Mouse (Mus musculus): Measurements from ENCODE around the gene Gpr37l1. TPM values are rescaled to one million over a fixed set of nuclear protein-coding genes. Genes with fewer than 3 reads are reported as not detected.

Gpr37l1 gene
- total and polyA plus RNA-seq, 3 experiments = 0.97 to 2.3 (median 0.98) TPM

DNA sequence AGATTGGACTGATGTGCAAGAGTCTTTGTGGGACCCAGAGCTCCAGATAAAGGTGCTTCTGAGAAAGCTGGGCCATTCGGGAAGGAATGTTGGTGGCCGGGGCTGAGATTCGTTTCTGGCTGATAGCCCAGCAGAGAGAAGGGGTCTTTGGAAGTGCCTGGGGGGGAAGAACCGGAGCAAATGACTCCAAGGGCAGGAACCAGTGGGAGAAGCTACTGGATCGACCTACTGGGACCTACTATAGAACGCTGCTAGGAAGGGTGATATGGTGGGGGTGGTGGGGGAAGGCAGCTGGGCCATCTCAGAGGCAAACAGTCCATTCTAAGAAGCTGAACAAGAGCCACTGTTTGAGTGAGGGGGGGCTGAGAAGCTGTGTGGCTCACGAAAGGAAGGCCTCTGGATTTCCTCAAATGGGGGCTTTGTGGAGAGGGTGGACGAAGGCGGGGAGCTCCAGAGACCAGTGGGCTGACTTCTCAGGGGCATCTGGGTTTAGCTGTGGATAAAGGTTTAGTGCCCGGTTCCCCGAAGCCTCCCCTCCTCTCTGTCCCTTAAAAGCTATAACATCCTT is 7.8 kb downstream of the Gpr37l1 start:
- 75% methylated on average over 11 of the region's 11 CpGs for WGBS
- Histone ChIP-seq H3K27ac (no peak overlapping the region), H3K4me1 (ENCODE audit: control insufficient read depth, insufficient read depth, low read length) (no peaks in the 10 kb centered on the region; the same call in none of the 2 replicates), H3K36me3 (ENCODE audit: control insufficient read depth, insufficient read depth, low read length) (no peaks in the 10 kb centered on the region), H3K9ac (ENCODE audit: low read depth, low read length) (no peak overlapping the region), H3K4me3 (no peak overlapping the region), H3K27me3 (ENCODE audit: control insufficient read depth, insufficient read depth, low read length) (peaks cover 1% of the 10 kb centered on the region), H3K79me2 (replicated peaks; ENCODE audit: control insufficient read depth, insufficient read depth, low read length) (no peaks in the 10 kb centered on the region)
- intact Hi-C loops (cut with DNase I) = no loop called here
- no peak for DNase-seq
- TF ChIP-seq EP300 (IDR thresholded peaks at IDR 0.05; ENCODE audit: insufficient read depth, low read depth, low read length) (no peak), POLR2A (IDR thresholded peaks at IDR 0.05; ENCODE audit: insufficient read depth, low read depth, low read length) (no peak)

- Histone ChIP-seq H3K27ac (no peak overlapping the region), H3K36me3 (ENCODE audit: control insufficient read depth, insufficient read depth, low read length) (no peaks in the 10 kb centered on the region), H3K4me1 (ENCODE audit: control insufficient read depth, insufficient read depth, low read length) (peaks cover 2% of the 10 kb centered on the region), H3K27me3 (ENCODE audit: control insufficient read depth, insufficient read depth, low read length) (no peaks in the 10 kb centered on the region; the same call in 1 of the 2 replicates), H3K9ac (ENCODE audit: low read depth, low read length) (no peak overlapping the region), H3K79me2 (replicated peaks; ENCODE audit: control insufficient read depth, insufficient read depth, low read length) (no peaks in the 10 kb centered on the region), H3K4me3 (no peak overlapping the region)
- intact Hi-C loops (cut with DNase I) = no loop called here
- DNase-seq = no peak
- no peak for TF ChIP-seq CTCF (IDR thresholded peaks at IDR 0.05)
- TF ChIP-seq POLR2A (IDR thresholded peaks at IDR 0.05; ENCODE audit: insufficient read depth, low read depth, low read length) = no peak
- TF ChIP-seq EP300 (IDR thresholded peaks at IDR 0.05; ENCODE audit: insufficient read depth, low read depth, low read length) = no peak
- WGBS = 66% methylated on average over 7 of the region's 7 CpGs
These were observed 8.4 kb downstream of the Gpr37l1 start for GRCm38 (mm10) chr1:135159074-135159473.

GRCm38 (mm10) chr1:135158633-135159032 is 8.8 kb downstream of the Gpr37l1 start:
- Histone ChIP-seq H3K4me1 (ENCODE audit: control insufficient read depth, insufficient read depth, low read length) (peaks cover 4% of the 10 kb centered on the region), H3K4me3 (no peak overlapping the region), H3K9ac (ENCODE audit: low read depth, low read length) (no peak overlapping the region), H3K27ac (no peak overlapping the region), H3K27me3 (ENCODE audit: control insufficient read depth, insufficient read depth, low read length) (no peaks in the 10 kb centered on the region; the same call in 1 of the 2 replicates), H3K79me2 (replicated peaks; ENCODE audit: control insufficient read depth, insufficient read depth, low read length) (no peaks in the 10 kb centered on the region), H3K36me3 (ENCODE audit: control insufficient read depth, insufficient read depth, low read length) (no peaks in the 10 kb centered on the region)
- 57% methylated on average over 5 of the region's 5 CpGs for WGBS
- TF ChIP-seq POLR2A (IDR thresholded peaks at IDR 0.05; ENCODE audit: insufficient read depth, low read depth, low read length) (no peak), CTCF (IDR thresholded peaks at IDR 0.05) (no peak), EP300 (IDR thresholded peaks at IDR 0.05; ENCODE audit: insufficient read depth, low read depth, low read length) (no peak)
- no peak for DNase-seq
- intact Hi-C loops (cut with DNase I) = no loop called here

GRCm38 (mm10) chr1:135156300-135156699 is 11.2 kb downstream of the Gpr37l1 start:
- 70% methylated on average over 6 of the region's 6 CpGs for WGBS
- TF ChIP-seq CTCF (IDR thresholded peaks at IDR 0.05) (no peak), POLR2A (IDR thresholded peaks at IDR 0.05; ENCODE audit: insufficient read depth, low read depth, low read length) (0 out of 2 replicates have a peak, but pooled peaks have one; percentile 23), EP300 (IDR thresholded peaks at IDR 0.05; ENCODE audit: insufficient read depth, low read depth, low read length) (peak; percentile 100)
- no peak overlapping the region for H3K4me3 ChIP-seq
- H3K36me3 ChIP-seq (ENCODE audit: control insufficient read depth, insufficient read depth, low read length) = no peaks in the 10 kb centered on the region
- H3K79me2 ChIP-seq (replicated peaks; ENCODE audit: control insufficient read depth, insufficient read depth, low read length) = no peaks in the 10 kb centered on the region
- H3K27me3 ChIP-seq (ENCODE audit: control insufficient read depth, insufficient read depth, low read length) = no peaks in the 10 kb centered on the region; the same call in 1 of the 2 replicates
- no peak overlapping the region for H3K9ac ChIP-seq (ENCODE audit: low read depth, low read length)
- intact Hi-C loops (cut with DNase I) = no loop called here
- DNase-seq = peak; percentile 65 to 77
- peaks cover 4% of the 10 kb centered on the region for H3K4me1 ChIP-seq (ENCODE audit: control insufficient read depth, insufficient read depth, low read length)
- H3K27ac ChIP-seq = no peak overlapping the region

DNA sequence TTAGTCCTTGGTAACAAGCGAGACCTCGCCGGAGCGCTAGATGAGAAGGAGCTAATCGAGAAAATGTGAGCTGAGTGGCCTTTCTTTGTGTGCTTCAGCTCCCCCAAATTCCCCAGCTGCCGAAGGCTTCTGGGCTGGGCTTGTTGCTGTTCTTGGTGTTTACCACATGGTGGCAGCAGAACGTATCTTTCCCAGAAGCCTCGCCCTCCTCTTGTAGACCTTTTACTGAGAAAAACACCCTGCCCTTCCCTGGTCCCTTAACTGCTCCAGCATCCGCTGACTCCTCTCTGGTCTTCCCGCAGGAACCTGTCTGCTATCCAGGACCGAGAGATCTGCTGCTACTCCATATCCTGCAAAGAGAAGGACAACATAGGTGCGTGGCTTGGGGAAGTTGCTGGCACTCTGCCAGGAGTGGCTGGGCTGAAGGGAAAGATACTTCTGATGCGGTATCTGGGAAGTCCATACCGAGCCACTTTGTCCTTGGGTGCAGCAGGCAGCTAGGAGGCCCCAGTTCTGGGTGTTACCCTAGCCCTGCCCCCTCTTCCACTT is 13.0 kb downstream of the Gpr37l1 start:
- Histone ChIP-seq H3K4me1 (ENCODE audit: control insufficient read depth, insufficient read depth, low read length) (peaks cover 4% of the 10 kb centered on the region), H3K4me3 (no peak overlapping the region), H3K36me3 (ENCODE audit: control insufficient read depth, insufficient read depth, low read length) (no peaks in the 10 kb centered on the region), H3K27me3 (ENCODE audit: control insufficient read depth, insufficient read depth, low read length) (no peaks in the 10 kb centered on the region), H3K27ac (peak overlapping the region; percentile 62), H3K9ac (ENCODE audit: low read depth, low read length) (no peak overlapping the region), H3K79me2 (replicated peaks; ENCODE audit: control insufficient read depth, insufficient read depth, low read length) (no peaks in the 10 kb centered on the region)
- peak; percentile 78 for DNase-seq
- intact Hi-C loops (cut with DNase I) = loop anchor here (1.0 to 2.0 kb wide), 2 partner anchors 105 to 214 kb away; no protein-coding TSS in a partner anchor
- WGBS = 6% methylated on average over 14 of the region's 14 CpGs
- TF ChIP-seq CTCF (IDR thresholded peaks at IDR 0.05) (peak; percentile 97), POLR2A (IDR thresholded peaks at IDR 0.05; ENCODE audit: insufficient read depth, low read depth, low read length) (peak; percentile 32; the same call in 1 of the 2 replicates), EP300 (IDR thresholded peaks at IDR 0.05; ENCODE audit: insufficient read depth, low read depth, low read length) (0 out of 2 replicates have a peak, but pooled peaks have one; percentile 47)

GRCm38 (mm10) chr1:135154011-135154410 is 13.5 kb downstream of the Gpr37l1 start:
- Histone ChIP-seq H3K79me2 (replicated peaks; ENCODE audit: control insufficient read depth, insufficient read depth, low read length) (no peaks in the 10 kb centered on the region), H3K27ac (no peak overlapping the region), H3K36me3 (ENCODE audit: control insufficient read depth, insufficient read depth, low read length) (no peaks in the 10 kb centered on the region), H3K4me1 (ENCODE audit: control insufficient read depth, insufficient read depth, low read length) (peaks cover 4% of the 10 kb centered on the region), H3K9ac (ENCODE audit: low read depth, low read length) (no peak overlapping the region), H3K4me3 (no peak overlapping the region), H3K27me3 (ENCODE audit: control insufficient read depth, insufficient read depth, low read length) (no peaks in the 10 kb centered on the region)
- WGBS = 42% methylated on average over 13 of the region's 13 CpGs
- DNase-seq = no peak
- intact Hi-C loops (cut with DNase I) = loop anchor here (1.0 to 2.0 kb wide), 2 partner anchors 105 to 215 kb away; no protein-coding TSS in a partner anchor
- TF ChIP-seq EP300 (IDR thresholded peaks at IDR 0.05; ENCODE audit: insufficient read depth, low read depth, low read length) (no peak), POLR2A (IDR thresholded peaks at IDR 0.05; ENCODE audit: insufficient read depth, low read depth, low read length) (no peak), CTCF (IDR thresholded peaks at IDR 0.05) (no peak)

All from heart, adult 2 months (tissue).